Mouse (Mus musculus): Measurements from ENCODE around the gene Ndst2.

- no peak for TF ChIP-seq EP300 (optimal IDR thresholded peaks at IDR 0.05)
- TF ChIP-seq CTCF (IDR thresholded peaks at IDR 0.05; ENCODE audit: low read depth), result no peak
Measured at GRCm38 (mm10) chr14:20677906-20678305, 56.5 kb downstream of the Ndst2 start.
